Mouse (Mus musculus) liver, postnatal 0 days (tissue): ENCODE measurements around the gene Vmn1r40. TPM values are rescaled to one million over a fixed set of nuclear protein-coding genes. Genes with fewer than 3 reads are reported as not detected.

Experiments used
- ATAC-seq: fragments of 200-750 bp; cut with Nextera tagmentation; 2 replicates; pipeline ENCODE4 v1.8.0; 2017; ENCODE audit warnings: mild to moderate bottlenecking, moderate library complexity
- DNase-seq: peaks from one replicate; pipeline ENCODE4 v3.0.0-alpha.2; 2016
- H3K27ac ChIP-seq: fragments of 300-500 bp; sonication (generic); 2 replicates; pipeline ENCODE4 v1.5.1; 2014; ENCODE audit warnings: antibody characterized with exemption, moderate library complexity, mild to moderate bottlenecking, low read depth
- H3K27me3 ChIP-seq: fragments of 300-500 bp; sonication (generic); 2 replicates; pipeline ENCODE4 v1.6.1; 2014; ENCODE audit warnings: low read length, control low read depth, mixed read lengths; ENCODE audit not compliant: insufficient read depth
- H3K36me3 ChIP-seq: fragments of 300-500 bp; sonication (generic); replicated peaks from 2 replicates; pipeline ENCODE4 v1.6.1; 2014; ENCODE audit warnings: mild to moderate bottlenecking, control low read depth, low read length, moderate library complexity, mixed read lengths; ENCODE audit not compliant: insufficient read depth
- H3K4me1 ChIP-seq: fragments of 300-500 bp; sonication (generic); 2 replicates; pipeline ENCODE4 v1.6.1; 2014; ENCODE audit warnings: antibody characterized with exemption, mild to moderate bottlenecking, control low read depth; ENCODE audit not compliant: insufficient read depth
- H3K4me2 ChIP-seq: fragments of 300-500 bp; sonication (generic); 2 replicates; pipeline ENCODE4 v1.6.1; 2014; ENCODE audit warnings: low read depth, mild to moderate bottlenecking, low read length, moderate library complexity, mixed read lengths
- H3K4me3 ChIP-seq: fragments of 300-500 bp; sonication (generic); 2 replicates; pipeline ENCODE4 v1.5.1; 2014; ENCODE audit warnings: low read depth, low read length
- H3K9ac ChIP-seq: fragments of 300-500 bp; sonication (generic); replicated peaks from 2 replicates; pipeline ENCODE4 v1.6.1; 2014; ENCODE audit warnings: mild to moderate bottlenecking, moderate library complexity
- H3K9me3 ChIP-seq: fragments of 300-500 bp; sonication (generic); 2 replicates; pipeline ENCODE4 v1.6.1; 2016; ENCODE audit warnings: mild to moderate bottlenecking, control low read depth, low read length, mixed read lengths
- CTCF ChIP-seq: sonication (generic); IDR thresholded peaks from 2 replicates; pipeline ENCODE4 v1.5.1; 2016; ENCODE audit warnings: antibody characterized with exemption, low read depth
- EP300 ChIP-seq: IDR thresholded peaks from 2 replicates; pipeline ENCODE4 v1.6.1; 2016; ENCODE audit warnings: antibody characterized with exemption, low read depth, mild to moderate bottlenecking
- WGBS: fragments of 180-500 bp; shearing (Covaris S2); extraction: QIAGEN DNeasy Blood & Tissue Kit; methylation state at CpG from one replicate; pipeline ENCODE4 v1.1.7; 2014; ENCODE audit not compliant: insufficient replicate concordance; 5-methylcytosine and 5-hydroxymethylcytosine counted together
- polyA plus RNA-seq: library from polyadenylated mRNA; unstranded; fragments of >200 nt; fragmentation: Nextera tagmentation; extraction: Ambion mirVana; gene quantifications from 2 replicates; pipeline ENCODE4 v1.2.1, GENCODE M21; 2015

The Vmn1r40 gene
- polyA plus RNA-seq, 1 experiment from 2014 or later, result not detected

- TF ChIP-seq CTCF (no peak), EP300 (no peak)
- H3K9ac ChIP-seq, result no peak overlapping the region
These were observed 42.2 kb upstream of the Vmn1r40 start for GRCm38 (mm10) chr6:89665155-89665554.

GRCm38 (mm10) chr6:89665667-89666066 lies 41.7 kb upstream of the Vmn1r40 start:
- Histone ChIP-seq H3K9ac (no peak overlapping the region), H3K27ac (no peak overlapping the region), H3K4me1 (no peaks in the 10 kb centered on the region), H3K4me2 (no peak overlapping the region), H3K27me3 (no peaks in the 10 kb centered on the region), H3K4me3 (no peak overlapping the region), H3K9me3 (no peaks in the 10 kb centered on the region), H3K36me3 (no peaks in the 10 kb centered on the region)
- DNase-seq, result no peak
- no peak for ATAC-seq
- no peak for TF ChIP-seq CTCF
- no peak for TF ChIP-seq EP300
- 68% methylated on average over 7 of the region's 7 CpGs for WGBS

More at GRCm38 (mm10) chr6:89665155-89665554, 42.2 kb upstream of the Vmn1r40 start:
- DNase-seq (no peak), ATAC-seq (no peak)
- Histone ChIP-seq H3K36me3 (no peaks in the 10 kb centered on the region), H3K27me3 (no peaks in the 10 kb centered on the region), H3K9me3 (no peaks in the 10 kb centered on the region), H3K4me1 (no peaks in the 10 kb centered on the region), H3K4me2 (no peak overlapping the region), H3K27ac (no peak overlapping the region), H3K4me3 (no peak overlapping the region)
- WGBS, result 65% methylated on average over 8 of the region's 8 CpGs

- no peak for TF ChIP-seq EP300
- Histone ChIP-seq H3K9me3 (no peaks in the 10 kb centered on the region), H3K4me2 (no peak overlapping the region), H3K9ac (no peak overlapping the region), H3K36me3 (no peaks in the 10 kb centered on the region), H3K4me1 (no peaks in the 10 kb centered on the region), H3K4me3 (no peak overlapping the region), H3K27me3 (no peaks in the 10 kb centered on the region), H3K27ac (no peak overlapping the region)
- no peak for DNase-seq
- WGBS, result 78% methylated on average over 3 of the region's 3 CpGs
- no peak for ATAC-seq
These were observed 40.4 kb upstream of the Vmn1r40 start for GRCm38 (mm10) chr6:89666976-89667375.

- ATAC-seq, result no peak
- TF ChIP-seq CTCF (no peak), EP300 (no peak)
These were observed 37.8 kb upstream of the Vmn1r40 start for GRCm38 (mm10) chr6:89669556-89669955.

GRCm38 (mm10) chr6:89671431-89671830 lies 35.9 kb upstream of the Vmn1r40 start:
- WGBS, result 67% methylated on average over 6 of the region's 6 CpGs

More at GRCm38 (mm10) chr6:89669556-89669955, 37.8 kb upstream of the Vmn1r40 start:
- no peaks in the 10 kb centered on the region for H3K36me3 ChIP-seq
- H3K4me2 ChIP-seq, result no peak overlapping the region
- WGBS, result 82% methylated on average over 6 of the region's 6 CpGs
- no peaks in the 10 kb centered on the region for H3K9me3 ChIP-seq
- no peak for DNase-seq
- H3K27me3 ChIP-seq, result no peaks in the 10 kb centered on the region
- no peak overlapping the region for H3K27ac ChIP-seq
- no peak overlapping the region for H3K4me3 ChIP-seq
- no peaks in the 10 kb centered on the region for H3K4me1 ChIP-seq
- H3K9ac ChIP-seq, result no peak overlapping the region

GRCm38 (mm10) chr6:89672641-89673040 lies 34.7 kb upstream of the Vmn1r40 start:
- Histone ChIP-seq H3K9ac (no peak overlapping the region), H3K4me1 (no peaks in the 10 kb centered on the region), H3K9me3 (no peaks in the 10 kb centered on the region), H3K4me2 (no peak overlapping the region), H3K4me3 (no peak overlapping the region), H3K27me3 (no peaks in the 10 kb centered on the region), H3K27ac (no peak overlapping the region), H3K36me3 (no peaks in the 10 kb centered on the region; the same call in 1 of the 2 replicates)
- ATAC-seq (no peak), DNase-seq (no peak)
- TF ChIP-seq CTCF, result no peak
- no peak for TF ChIP-seq EP300
- 85% methylated on average over 7 of the region's 7 CpGs for WGBS

More at GRCm38 (mm10) chr6:89671431-89671830, 35.9 kb upstream of the Vmn1r40 start:
- Histone ChIP-seq H3K36me3 (no peaks in the 10 kb centered on the region; the same call in 1 of the 2 replicates), H3K4me2 (no peak overlapping the region), H3K27me3 (no peaks in the 10 kb centered on the region), H3K9ac (no peak overlapping the region), H3K9me3 (no peaks in the 10 kb centered on the region), H3K4me1 (no peaks in the 10 kb centered on the region), H3K27ac (no peak overlapping the region), H3K4me3 (no peak overlapping the region)
- TF ChIP-seq CTCF (no peak), EP300 (no peak)
- ATAC-seq (no peak), DNase-seq (no peak)
